Mouse (Mus musculus) neural tube, embryonic 13.5 days (tissue): Measurements from ENCODE around the gene Col26a1. TPM values are rescaled to one million over a fixed set of nuclear protein-coding genes. Genes with fewer than 3 reads are reported as not detected.

Experiments
- ATAC-seq: fragments of 200-750 bp; cut with Nextera tagmentation; 2 replicates; pipeline ENCODE4 v1.8.0; 2017; ENCODE audit warnings: low read depth, mild to moderate bottlenecking, moderate TSS enrichment, moderate library complexity
- H3K27ac ChIP-seq: fragments of 300-500 bp; sonication (generic); replicated peaks from 2 replicates; pipeline ENCODE4 v1.5.1; 2015; ENCODE audit warnings: moderate library complexity, mild to moderate bottlenecking, inconsistent platforms
- H3K27me3 ChIP-seq: fragments of 300-500 bp; sonication (generic); 2 replicates; pipeline ENCODE4 v1.6.1; 2015; ENCODE audit warnings: mild to moderate bottlenecking, inconsistent platforms
- H3K36me3 ChIP-seq: fragments of 300-500 bp; sonication (generic); 2 replicates; pipeline ENCODE4 v1.6.1; 2015; ENCODE audit warnings: mild to moderate bottlenecking, inconsistent platforms
- H3K4me1 ChIP-seq: fragments of 300-500 bp; sonication (generic); replicated peaks from 2 replicates; pipeline ENCODE4 v1.6.1; 2015; ENCODE audit warnings: inconsistent platforms
- H3K4me2 ChIP-seq: fragments of 300-500 bp; sonication (generic); 2 replicates; pipeline ENCODE4 v1.6.1; 2015; ENCODE audit warnings: inconsistent platforms, mild to moderate bottlenecking, moderate library complexity
- H3K4me3 ChIP-seq: fragments of 300-500 bp; sonication (generic); 2 replicates; pipeline ENCODE4 v1.5.1; 2015; ENCODE audit warnings: mild to moderate bottlenecking, inconsistent platforms
- H3K9ac ChIP-seq: fragments of 300-500 bp; sonication (generic); 2 replicates; pipeline ENCODE4 v1.6.1; 2015; ENCODE audit warnings: moderate library complexity, mild to moderate bottlenecking, inconsistent platforms
- H3K9me3 ChIP-seq: fragments of 300-500 bp; sonication (generic); 2 replicates; pipeline ENCODE4 v1.6.1; 2016; ENCODE audit warnings: inconsistent platforms
- WGBS: fragments of 180-500 bp; shearing (Covaris S2); methylation state at CpG from one replicate; pipeline ENCODE4 v1.1.7; 2015; 5-methylcytosine and 5-hydroxymethylcytosine counted together
- polyA plus RNA-seq: library from polyadenylated mRNA; unstranded; fragments of >200 nt; fragmentation: Nextera tagmentation; extraction: Ambion mirVana; gene quantifications from 2 replicates; pipeline ENCODE4 v1.2.1, GENCODE M21; 2015

Gene Col26a1
- polyA plus RNA-seq, 1 experiment from 2014 or later, result 47.2 TPM

GRCm38 (mm10) chr5:136714879-136715278 is 168.1 kb downstream of the Col26a1 start:
- Histone ChIP-seq H3K9me3 (no peaks in the 10 kb centered on the region), H3K36me3 (no peaks in the 10 kb centered on the region), H3K4me1 (peaks cover 39% of the 10 kb centered on the region), H3K4me2 (peak overlapping the region; percentile 37), H3K27ac (no peak overlapping the region), H3K4me3 (no peak overlapping the region), H3K9ac (no peak overlapping the region), H3K27me3 (peaks cover 6% of the 10 kb centered on the region)
- 27% methylated on average over 11 of the region's 11 CpGs for WGBS
- ATAC-seq, result no peak

DNA sequence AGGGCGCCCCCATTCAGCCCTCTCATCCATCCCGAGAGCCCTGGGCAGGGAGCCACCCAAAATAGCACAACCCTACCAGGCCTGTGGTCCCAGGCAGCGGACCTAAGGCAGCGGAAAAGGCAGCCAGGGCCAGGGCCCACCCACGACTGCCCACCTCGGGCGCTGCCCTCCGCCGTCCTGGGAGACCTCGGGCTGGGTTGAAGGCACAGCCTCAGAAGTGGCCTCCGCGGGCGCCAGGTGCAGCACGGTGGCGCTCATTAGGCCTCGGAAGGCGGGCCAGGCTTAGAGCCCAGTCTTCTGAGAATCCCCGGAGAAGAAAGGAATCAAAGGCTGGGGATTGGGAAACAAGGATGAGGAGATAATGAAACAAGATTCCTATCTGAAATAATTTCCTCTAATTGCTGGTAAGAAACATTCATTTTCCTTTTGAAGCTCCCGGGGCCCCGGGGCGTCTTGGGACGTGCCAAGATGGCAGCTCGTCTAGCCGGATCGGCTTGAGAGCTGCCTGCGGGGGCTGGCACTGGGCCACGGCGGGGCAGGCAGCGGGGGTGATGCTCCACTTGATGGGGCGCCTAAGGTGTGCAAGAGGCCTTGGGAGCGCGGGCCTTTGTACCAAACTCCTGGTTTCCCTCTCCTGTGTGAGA is 168.7 kb downstream of the Col26a1 start:
- H3K9ac ChIP-seq, result 0 out of 2 replicates have a peak overlapping the region, but pooled peaks have one; percentile 31

GRCm38 (mm10) chr5:136710742-136711141 is 172.3 kb downstream of the Col26a1 start:
- Histone ChIP-seq H3K4me2 (no peak overlapping the region), H3K4me3 (no peak overlapping the region), H3K4me1 (peaks cover 19% of the 10 kb centered on the region), H3K9ac (no peak overlapping the region), H3K36me3 (no peaks in the 10 kb centered on the region), H3K9me3 (no peaks in the 10 kb centered on the region), H3K27ac (0 out of 2 replicates have a peak overlapping the region, but pooled peaks have one; percentile 18), H3K27me3 (peaks cover 4% of the 10 kb centered on the region)
- 32% methylated on average over 4 of the region's 4 CpGs for WGBS
- no peak for ATAC-seq

More for the DNA sequence above, 168.7 kb downstream of the Col26a1 start:
- peak overlapping the region; percentile 37 for H3K4me2 ChIP-seq
- 0 out of 2 replicates have a peak overlapping the region, but pooled peaks have one; percentile 1 for H3K27ac ChIP-seq
- no peaks in the 10 kb centered on the region for H3K9me3 ChIP-seq
- no peak for ATAC-seq
- peaks cover 39% of the 10 kb centered on the region for H3K4me1 ChIP-seq
- H3K27me3 ChIP-seq, result peaks cover 6% of the 10 kb centered on the region
- no peak overlapping the region for H3K4me3 ChIP-seq
- 26% methylated on average over 32 of the region's 32 CpGs for WGBS
- no peaks in the 10 kb centered on the region for H3K36me3 ChIP-seq

DNA sequence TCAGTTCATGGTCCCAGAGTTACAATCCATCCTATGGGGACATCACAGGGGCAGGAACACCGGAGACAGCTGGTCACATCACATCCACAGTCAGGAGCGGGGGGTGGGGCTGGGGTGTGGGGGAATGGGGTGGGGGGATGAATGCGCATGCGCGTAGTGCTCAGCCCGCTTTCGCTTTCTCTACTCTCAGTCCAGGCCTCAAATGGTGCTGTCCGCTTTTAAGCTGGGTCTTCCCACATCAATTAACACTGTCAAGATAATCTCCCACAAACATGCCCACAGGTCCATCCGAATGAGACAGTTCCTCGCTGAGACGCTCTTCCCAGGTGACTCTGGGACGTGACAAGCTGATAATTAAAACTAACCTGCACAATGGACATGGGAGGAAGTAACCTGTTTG is 174.9 kb downstream of the Col26a1 start:
- H3K27ac ChIP-seq, result no peak overlapping the region
- peaks cover 7% of the 10 kb centered on the region for H3K4me1 ChIP-seq
- H3K36me3 ChIP-seq, result no peaks in the 10 kb centered on the region
- no peak overlapping the region for H3K4me2 ChIP-seq
- H3K27me3 ChIP-seq, result no peaks in the 10 kb centered on the region
- H3K9me3 ChIP-seq, result no peaks in the 10 kb centered on the region
- ATAC-seq, result no peak
- H3K4me3 ChIP-seq, result no peak overlapping the region
- WGBS, result 83% methylated on average over 12 of the region's 12 CpGs
- no peak overlapping the region for H3K9ac ChIP-seq

DNA sequence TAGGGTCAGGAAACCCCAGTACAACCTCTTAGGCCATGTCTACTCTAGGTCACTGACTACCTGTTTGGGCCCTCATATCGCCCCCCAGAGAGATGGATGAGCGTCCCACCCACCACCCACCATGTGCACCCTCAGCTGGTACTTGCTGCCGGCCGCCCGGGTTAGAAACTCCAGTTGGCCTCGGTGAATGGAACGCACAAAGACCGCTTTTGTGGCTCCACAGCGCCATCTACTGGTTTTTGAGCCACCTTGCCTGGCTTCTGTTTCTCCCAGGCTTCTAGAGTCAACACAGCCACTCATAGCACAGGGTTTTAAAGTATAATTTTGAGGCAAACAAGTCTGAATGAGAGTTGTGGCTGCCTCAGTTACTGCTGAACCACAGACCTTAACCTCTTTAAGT is 176.2 kb downstream of the Col26a1 start:
- no peak overlapping the region for H3K27ac ChIP-seq
- under 1% methylated on average over 9 of the region's 9 CpGs for WGBS
- H3K4me2 ChIP-seq, result no peak overlapping the region
- H3K27me3 ChIP-seq, result no peaks in the 10 kb centered on the region
- no peak overlapping the region for H3K9ac ChIP-seq
- no peaks in the 10 kb centered on the region for H3K36me3 ChIP-seq
- no peak overlapping the region for H3K4me3 ChIP-seq
- peak; percentile 65; the same call in 1 of the 2 replicates for ATAC-seq
- H3K4me1 ChIP-seq, result peaks cover 7% of the 10 kb centered on the region
- no peaks in the 10 kb centered on the region for H3K9me3 ChIP-seq

GRCm38 (mm10) chr5:136705532-136705931 is 177.5 kb downstream of the Col26a1 start:
- Histone ChIP-seq H3K9me3 (no peaks in the 10 kb centered on the region), H3K9ac (no peak overlapping the region), H3K36me3 (no peaks in the 10 kb centered on the region), H3K27me3 (no peaks in the 10 kb centered on the region), H3K27ac (no peak overlapping the region), H3K4me3 (no peak overlapping the region), H3K4me1 (peaks cover under 1% of the 10 kb centered on the region), H3K4me2 (no peak overlapping the region)
- ATAC-seq, result no peak
- WGBS, result 97% methylated on average over 3 of the region's 3 CpGs

DNA sequence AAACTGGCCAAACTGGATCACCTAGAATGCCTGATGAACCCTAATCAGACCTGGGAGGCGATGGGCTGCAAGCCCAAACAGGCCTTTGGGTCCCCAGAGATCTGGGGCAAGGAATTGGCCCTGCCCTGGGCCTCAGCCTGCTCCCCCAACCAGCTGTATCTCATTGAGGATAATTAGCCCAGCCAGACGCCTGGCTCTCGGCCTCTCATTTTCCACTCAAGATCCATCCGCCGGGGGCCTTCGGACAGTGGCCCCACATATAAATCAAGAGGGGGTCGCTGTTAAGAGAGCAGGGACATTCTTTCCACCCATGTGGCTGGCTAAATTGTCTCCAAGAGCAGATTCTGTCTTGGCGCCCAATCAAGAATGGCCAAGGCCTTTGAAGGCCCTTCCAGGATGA is 178.9 kb downstream of the Col26a1 start:
- Histone ChIP-seq H3K27ac (no peak overlapping the region), H3K36me3 (no peaks in the 10 kb centered on the region), H3K9ac (no peak overlapping the region), H3K4me3 (no peak overlapping the region), H3K9me3 (no peaks in the 10 kb centered on the region), H3K27me3 (no peaks in the 10 kb centered on the region), H3K4me1 (no peaks in the 10 kb centered on the region; the same call in 1 of the 2 replicates), H3K4me2 (no peak overlapping the region)
- WGBS, result 75% methylated on average over 8 of the region's 8 CpGs
- ATAC-seq, result no peak

GRCm38 (mm10) chr5:136703751-136704150 is 179.3 kb downstream of the Col26a1 start:
- Histone ChIP-seq H3K4me3 (no peak overlapping the region), H3K9ac (no peak overlapping the region), H3K27me3 (no peaks in the 10 kb centered on the region), H3K4me1 (no peaks in the 10 kb centered on the region; the same call in 1 of the 2 replicates), H3K9me3 (no peaks in the 10 kb centered on the region), H3K27ac (no peak overlapping the region), H3K4me2 (no peak overlapping the region), H3K36me3 (no peaks in the 10 kb centered on the region)
- no peak for ATAC-seq
- WGBS, result 48% methylated on average over 3 of the region's 3 CpGs

DNA sequence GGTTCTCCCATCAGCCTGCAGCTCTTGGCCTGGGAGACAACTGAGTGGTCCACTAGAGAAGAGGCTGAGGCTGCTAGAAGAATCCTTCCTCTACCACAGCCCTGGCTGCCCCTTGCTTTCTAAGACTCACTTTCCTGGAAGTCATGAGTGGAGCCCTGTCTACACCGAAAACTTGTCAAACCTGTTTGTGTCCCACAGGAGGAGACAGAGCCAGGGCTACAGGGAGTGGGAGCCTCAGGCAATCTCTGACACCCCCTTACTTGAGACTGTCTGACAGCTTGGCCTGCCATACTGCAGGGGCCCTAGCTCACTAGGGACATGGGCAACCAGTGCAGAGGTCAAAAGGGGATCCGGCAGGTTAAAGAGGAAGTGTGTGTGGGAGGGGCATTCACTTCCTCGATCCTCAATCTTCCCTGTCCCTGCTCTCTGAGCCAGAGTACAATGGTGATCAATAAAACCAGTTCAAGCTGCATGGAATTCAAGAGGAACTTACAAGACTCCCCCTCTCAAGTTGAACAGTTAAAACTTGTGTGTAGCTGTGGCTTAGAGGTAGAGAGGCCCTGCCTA is 180.8 kb downstream of the Col26a1 start:
- Histone ChIP-seq H3K9ac (no peak overlapping the region), H3K27ac (no peak overlapping the region), H3K4me2 (no peak overlapping the region), H3K4me1 (no peaks in the 10 kb centered on the region; the same call in 1 of the 2 replicates), H3K4me3 (no peak overlapping the region), H3K36me3 (no peaks in the 10 kb centered on the region), H3K27me3 (no peaks in the 10 kb centered on the region), H3K9me3 (no peaks in the 10 kb centered on the region)
- WGBS, result 82% methylated on average over 3 of the region's 3 CpGs
- no peak for ATAC-seq

- Histone ChIP-seq H3K27me3 (no peaks in the 10 kb centered on the region), H3K9ac (no peak overlapping the region), H3K9me3 (no peaks in the 10 kb centered on the region), H3K4me3 (no peak overlapping the region), H3K36me3 (no peaks in the 10 kb centered on the region), H3K4me1 (no peaks in the 10 kb centered on the region), H3K27ac (no peak overlapping the region), H3K4me2 (no peak overlapping the region)
- ATAC-seq, result no peak
- 81% methylated on average over 9 of the region's 9 CpGs for WGBS
Measured at GRCm38 (mm10) chr5:136697618-136698017, 185.4 kb downstream of the Col26a1 start.

GRCm38 (mm10) chr5:136696516-136696915 is 186.5 kb downstream of the Col26a1 start:
- no peak overlapping the region for H3K4me2 ChIP-seq
- H3K27me3 ChIP-seq, result no peaks in the 10 kb centered on the region
- no peak overlapping the region for H3K4me3 ChIP-seq
- no peaks in the 10 kb centered on the region for H3K4me1 ChIP-seq
- no peak for ATAC-seq
- no peaks in the 10 kb centered on the region for H3K9me3 ChIP-seq
- H3K36me3 ChIP-seq, result no peaks in the 10 kb centered on the region
- H3K9ac ChIP-seq, result no peak overlapping the region
- no peak overlapping the region for H3K27ac ChIP-seq
- WGBS, result 66% methylated on average over 5 of the region's 5 CpGs

DNA sequence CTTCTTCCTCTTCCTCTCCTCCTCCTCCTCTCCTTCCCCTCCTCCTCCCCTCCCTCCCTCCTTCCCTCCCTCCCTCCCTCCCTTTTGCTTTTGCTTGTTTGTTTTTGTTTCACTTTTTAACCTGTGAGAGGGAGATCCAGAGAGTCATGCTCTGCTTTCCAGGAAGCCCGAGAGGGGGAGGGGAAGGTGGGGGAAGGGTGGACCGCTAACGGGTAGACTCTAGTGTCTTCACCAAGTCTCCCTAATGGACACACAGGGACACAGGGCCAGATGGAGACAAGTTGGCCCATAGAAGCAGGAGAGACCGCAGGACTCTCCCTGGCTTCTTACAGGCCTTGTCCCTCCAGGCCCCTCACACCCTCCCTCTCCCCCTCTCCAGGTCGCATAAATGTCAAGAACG is 188.0 kb downstream of the Col26a1 start:
- no peaks in the 10 kb centered on the region for H3K4me1 ChIP-seq
- no peaks in the 10 kb centered on the region for H3K9me3 ChIP-seq
- no peak overlapping the region for H3K27ac ChIP-seq
- H3K4me3 ChIP-seq, result no peak overlapping the region
- no peaks in the 10 kb centered on the region for H3K36me3 ChIP-seq
- ATAC-seq, result no peak
- no peak overlapping the region for H3K9ac ChIP-seq
- no peaks in the 10 kb centered on the region for H3K27me3 ChIP-seq
- 69% methylated on average over 6 of the region's 6 CpGs for WGBS
- H3K4me2 ChIP-seq, result no peak overlapping the region

- Histone ChIP-seq H3K27ac (no peak overlapping the region), H3K9ac (no peak overlapping the region), H3K9me3 (no peaks in the 10 kb centered on the region), H3K4me3 (no peak overlapping the region), H3K4me1 (no peaks in the 10 kb centered on the region), H3K4me2 (no peak overlapping the region), H3K27me3 (no peaks in the 10 kb centered on the region), H3K36me3 (no peaks in the 10 kb centered on the region)
- 80% methylated on average over 7 of the region's 7 CpGs for WGBS
- no peak for ATAC-seq
Measured at GRCm38 (mm10) chr5:136693418-136693817, 189.6 kb downstream of the Col26a1 start.
